Mouse (Mus musculus) heart, adult 2 months (tissue): ENCODE data around the gene Pja2. TPM values are rescaled to one million over a fixed set of nuclear protein-coding genes. Genes with fewer than 3 reads are reported as not detected.
"Not testable (repeated sequence)": the region's sequence is repeated elsewhere in the genome, so short reads cannot be mapped to it uniquely, and the experiment has no call there.

Experiments
- DNase-seq, 2 experiments: peaks; one replicate each; pipeline ENCODE4 v3.0.0; 2021
- H3K27ac ChIP-seq: fragments of 200-600 bp; 2 replicates; pipeline ENCODE4 v1.8.1; 2022
- H3K27me3 ChIP-seq: fragments of 200-500 bp; 2 replicates; pipeline ENCODE4 v1.6.1; 2012; ENCODE audit warnings: mild to moderate bottlenecking, low read length, inconsistent platforms, mixed read lengths; ENCODE audit not compliant: control insufficient read depth, insufficient read depth
- H3K36me3 ChIP-seq: fragments of 200-500 bp; 2 replicates; pipeline ENCODE4 v1.6.1; 2012; ENCODE audit warnings: low read length, inconsistent platforms; ENCODE audit not compliant: control insufficient read depth, insufficient read depth
- H3K4me1 ChIP-seq: fragments of 200-500 bp; 2 replicates; pipeline ENCODE4 v1.6.1; 2011; ENCODE audit warnings: low read length; ENCODE audit not compliant: control insufficient read depth, insufficient read depth
- H3K4me3 ChIP-seq: fragments of 200-600 bp; 2 replicates; pipeline ENCODE4 v1.8.1; 2022
- H3K79me2 ChIP-seq: fragments of 200-500 bp; replicated peaks from 2 replicates; pipeline ENCODE4 v1.6.1; 2012; ENCODE audit warnings: mild to moderate bottlenecking, inconsistent platforms, low read length, moderate library complexity, mixed read lengths; ENCODE audit not compliant: control insufficient read depth, insufficient read depth
- H3K9ac ChIP-seq: fragments of 200-500 bp; 2 replicates; pipeline ENCODE4 v1.6.1; 2012; ENCODE audit warnings: low read depth, mild to moderate bottlenecking, control low read depth, inconsistent platforms, low read length, mixed read lengths
- CTCF ChIP-seq: fragments of 200-600 bp; IDR thresholded peaks from 2 replicates; pipeline ENCODE4 v1.8.1; 2022; ENCODE audit warnings: antibody characterized with exemption, mild to moderate bottlenecking, moderate library complexity
- EP300 ChIP-seq: fragments of 200-500 bp; IDR thresholded peaks from 2 replicates; pipeline ENCODE4 v1.6.1; 2011; ENCODE audit warnings: low read depth, low read length, control low read depth; ENCODE audit not compliant: insufficient read depth
- POLR2A ChIP-seq: fragments of 200-500 bp; IDR thresholded peaks from 2 replicates; pipeline ENCODE4 v1.6.1; 2011; ENCODE audit warnings: mild to moderate bottlenecking, low read depth, low read length, control low read depth; ENCODE audit not compliant: insufficient read depth
- WGBS: fragments of 180-500 bp; shearing (Covaris S2); methylation state at CpG from one replicate; pipeline ENCODE4 v1.1.7; 2018; 5-methylcytosine and 5-hydroxymethylcytosine counted together
- intact Hi-C: fragments of 180-260 bp; cut with DNase I; formaldehyde crosslinking; loops from one replicate; pipeline ENCODE4 v1.15.1; 2025
- microRNA-seq, 2 experiments: library from miRNA; unstranded; fragments of <30 nt; microRNA quantifications; one replicate each; pipeline ENCODE4 v1.2.0; 2021
- polyA plus RNA-seq: library from polyadenylated mRNA; depleted of rRNA; stranded (reverse); fragments of >200 nt; gene quantifications from 2 replicates; pipeline ENCODE4 v1.2.3, GENCODE M21; 2012
- total RNA-seq, 2 experiments: library from RNA; stranded (reverse); gene quantifications; 2 replicates each; pipeline ENCODE4 v1.2.3; 2021

Gene Pja2
- total and polyA plus RNA-seq, 3 experiments: 27.6 to 112 (median 104) TPM

DNA sequence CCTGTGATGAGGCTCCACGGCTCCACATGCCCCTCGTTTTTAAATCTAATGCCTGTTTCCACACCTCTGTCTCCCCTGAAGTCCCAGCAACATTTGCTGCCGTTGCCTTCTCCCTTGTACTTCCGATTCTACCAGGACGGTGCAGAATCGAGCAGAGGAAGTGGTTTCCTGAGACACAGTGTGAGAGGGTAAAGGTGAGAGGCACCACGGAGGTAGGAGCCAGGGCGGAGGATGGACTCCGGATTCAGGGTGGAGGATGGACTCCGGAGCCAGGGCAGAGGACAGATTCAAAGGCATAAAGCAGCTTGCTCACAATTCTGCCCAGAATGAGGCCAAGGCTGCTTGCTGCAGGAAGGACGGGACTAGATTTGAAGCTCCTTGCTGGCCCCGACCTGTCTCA lies 88.8 kb downstream of the Pja2 start:
- TF ChIP-seq EP300 (no peak), POLR2A (no peak), CTCF (no peak)
- intact Hi-C loops: no loop called here

DNA sequence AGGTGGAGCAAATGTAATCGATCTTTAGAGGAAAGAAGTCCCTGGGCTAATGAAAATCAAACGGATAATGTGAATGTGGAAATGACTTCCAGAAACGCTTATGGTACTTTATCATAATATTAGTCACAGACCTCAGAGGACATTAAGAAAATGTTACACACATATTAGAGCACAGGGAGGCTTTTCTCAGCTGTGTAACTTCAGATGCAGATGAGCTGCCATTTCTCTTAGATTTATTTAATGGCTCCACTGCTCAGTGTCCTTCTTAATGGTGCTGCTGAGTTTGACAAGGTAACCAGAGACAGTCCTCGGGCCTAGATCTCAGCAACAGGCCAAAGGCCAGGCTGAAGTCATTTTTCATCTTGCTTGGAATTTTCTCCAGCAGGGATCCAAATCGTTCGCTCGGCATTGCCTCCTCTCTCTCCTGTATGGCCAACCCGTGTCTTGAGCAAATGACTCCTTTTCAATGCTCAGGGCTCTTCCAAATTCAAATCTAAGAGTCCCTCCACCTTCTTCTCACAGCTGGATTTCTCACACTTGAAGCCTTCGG lies 89.3 kb downstream of the Pja2 start:
- Histone ChIP-seq H3K27me3 (no peaks in the 10 kb centered on the region), H3K9ac (no peak overlapping the region), H3K27ac (no peak overlapping the region), H3K4me3 (no peak overlapping the region), H3K79me2 (no peaks in the 10 kb centered on the region), H3K4me1 (no peaks in the 10 kb centered on the region), H3K36me3 (no peaks in the 10 kb centered on the region)
- TF ChIP-seq CTCF (no peak), POLR2A (no peak), EP300 (no peak)
- no peak for DNase-seq
- intact Hi-C loops: no loop called here
- WGBS: 75% methylated on average over 9 of the region's 9 CpGs

More for the DNA sequence above, 88.8 kb downstream of the Pja2 start:
- no peaks in the 10 kb centered on the region for H3K27me3 ChIP-seq
- no peaks in the 10 kb centered on the region for H3K4me1 ChIP-seq
- no peak for DNase-seq
- no peaks in the 10 kb centered on the region for H3K36me3 ChIP-seq
- 57% methylated on average over 12 of the region's 12 CpGs for WGBS
- no peak overlapping the region for H3K9ac ChIP-seq
- no peak overlapping the region for H3K27ac ChIP-seq
- H3K4me3 ChIP-seq: no peak overlapping the region
- no peaks in the 10 kb centered on the region for H3K79me2 ChIP-seq

DNA sequence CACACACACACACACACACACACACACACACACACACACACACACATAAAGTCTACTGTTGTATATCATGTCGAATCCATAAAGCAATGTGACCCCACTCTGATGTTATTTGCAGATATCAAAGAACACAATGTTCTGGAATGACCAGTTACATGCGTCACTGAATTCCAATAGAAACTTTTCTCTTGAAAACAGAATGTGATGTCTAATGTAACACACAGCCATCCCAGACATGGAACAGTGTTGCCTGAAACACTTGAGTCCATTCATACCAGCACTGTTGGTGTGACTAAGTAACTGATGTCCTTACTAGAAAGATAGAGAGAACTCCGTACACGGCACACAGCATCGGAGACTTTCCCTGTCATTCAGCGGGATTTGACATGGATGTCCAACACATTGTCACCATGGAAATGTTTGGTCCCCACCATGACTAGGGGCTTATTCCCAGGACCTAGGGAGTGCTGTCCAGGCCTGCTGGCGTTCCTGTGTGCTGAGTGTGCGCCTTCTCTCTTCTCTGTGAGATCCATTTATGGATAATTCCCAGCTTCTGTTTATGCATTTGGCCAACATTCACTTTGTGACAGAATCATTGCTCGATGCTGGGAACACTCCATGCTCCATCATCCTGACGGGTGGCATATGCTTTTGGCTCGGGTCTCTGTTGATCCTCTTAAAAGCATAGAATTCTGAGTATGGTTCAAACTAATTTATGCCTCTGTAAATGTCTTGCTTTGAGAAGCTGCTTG lies 90.0 kb downstream of the Pja2 start:
- intact Hi-C loops: no loop called here
- WGBS: 83% methylated on average over 11 of the region's 11 CpGs
- no peak for DNase-seq
- Histone ChIP-seq H3K9ac (no peak overlapping the region), H3K27ac (no peak overlapping the region), H3K79me2 (no peaks in the 10 kb centered on the region), H3K36me3 (no peaks in the 10 kb centered on the region), H3K4me1 (no peaks in the 10 kb centered on the region), H3K4me3 (no peak overlapping the region), H3K27me3 (no peaks in the 10 kb centered on the region)
- TF ChIP-seq POLR2A (no peak), EP300 (no peak), CTCF (no peak)

DNA sequence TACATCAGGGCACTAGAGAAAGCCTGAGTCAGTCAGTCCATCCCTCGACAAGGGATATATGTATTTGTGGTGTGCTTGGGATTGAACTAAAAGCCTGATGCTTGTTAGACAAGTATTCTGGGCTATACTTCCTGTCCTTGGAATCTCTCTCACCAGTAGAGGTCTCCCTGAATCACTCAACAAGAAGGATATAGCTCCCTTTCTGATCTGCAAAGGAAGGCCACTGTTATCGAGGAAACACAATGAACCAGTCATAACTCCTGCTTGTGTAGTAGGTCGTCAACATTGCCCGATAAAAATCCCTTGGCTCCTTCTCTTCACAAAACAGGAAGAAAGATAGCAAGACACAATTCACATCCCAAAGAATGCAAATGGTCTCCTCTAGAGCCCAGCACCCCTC lies 99.6 kb downstream of the Pja2 start:
- intact Hi-C loops: loop anchor here (2.0 kb wide), 1 partner anchor 143 kb away; no protein-coding TSS in a partner anchor

DNA sequence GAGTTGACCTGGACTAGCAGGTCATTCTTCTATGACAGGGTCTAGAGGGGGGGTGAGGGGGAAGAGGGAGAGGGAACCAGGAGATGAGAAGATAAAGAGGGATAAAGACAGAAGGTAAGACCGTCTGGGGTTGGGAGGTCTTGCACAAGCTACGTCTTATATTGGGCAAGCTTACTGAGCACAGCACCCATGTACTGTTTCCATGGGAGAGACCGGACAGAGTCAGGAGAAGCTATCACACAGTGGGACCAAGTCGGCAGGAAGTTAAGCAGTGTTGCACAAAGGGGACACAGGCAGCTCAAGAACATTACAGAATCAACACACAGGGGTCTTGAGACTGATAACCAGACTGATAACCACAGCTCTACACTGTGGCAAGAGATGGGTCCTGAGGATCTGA lies 100.1 kb downstream of the Pja2 start:
- H3K27me3 ChIP-seq, H3K27ac ChIP-seq, H3K79me2 ChIP-seq, H3K9ac ChIP-seq, DNase-seq, H3K4me3 ChIP-seq, H3K36me3 ChIP-seq, H3K4me1 ChIP-seq: not testable (repeated sequence)
- intact Hi-C loops: loop anchor here (2.0 kb wide), 1 partner anchor 143 kb away; no protein-coding TSS in a partner anchor
- WGBS: 95% methylated on average over 4 of the region's 4 CpGs

More for the DNA sequence above, 99.6 kb downstream of the Pja2 start:
- 43% methylated on average over 4 of the region's 4 CpGs for WGBS
- Histone ChIP-seq H3K4me3 (no peak overlapping the region), H3K27ac (no peak overlapping the region), H3K4me1 (no peaks in the 10 kb centered on the region), H3K79me2 (no peaks in the 10 kb centered on the region), H3K9ac (no peak overlapping the region), H3K36me3 (no peaks in the 10 kb centered on the region), H3K27me3 (no peaks in the 10 kb centered on the region)
- no peak for DNase-seq
- TF ChIP-seq EP300 (no peak), POLR2A (no peak), CTCF (peak; percentile 56)

DNA sequence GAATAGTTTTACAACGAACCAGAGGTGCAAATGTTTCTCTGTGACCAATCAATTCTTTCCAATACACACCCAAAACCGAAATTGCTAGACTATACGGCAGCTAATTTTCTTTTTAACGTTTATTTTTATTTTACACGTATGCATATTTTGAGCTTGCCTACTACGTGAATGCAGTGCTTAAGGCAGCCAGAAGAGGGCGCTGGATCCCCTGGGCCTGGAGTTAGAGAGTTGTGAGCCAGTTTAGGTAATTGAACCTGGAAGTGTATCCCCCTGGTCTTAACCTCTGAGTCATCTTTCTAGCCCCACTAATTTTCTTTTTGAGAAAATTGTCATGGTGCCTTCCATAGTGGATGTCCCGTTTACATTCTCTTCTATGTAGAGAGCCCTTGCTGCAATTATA lies 100.5 kb downstream of the Pja2 start:
- Histone ChIP-seq H3K9ac (no peak overlapping the region), H3K4me3 (no peak overlapping the region), H3K36me3 (no peaks in the 10 kb centered on the region), H3K27ac (no peak overlapping the region), H3K27me3 (no peaks in the 10 kb centered on the region), H3K79me2 (no peaks in the 10 kb centered on the region), H3K4me1 (no peaks in the 10 kb centered on the region)
- TF ChIP-seq CTCF: peak; percentile 58
- no peak for TF ChIP-seq POLR2A
- no peak for TF ChIP-seq EP300
- 83% methylated on average over 8 of the region's 8 CpGs for WGBS
- no peak for DNase-seq
- intact Hi-C loops: no loop called here

Small RNA genes lying within 50 kb of the gene (microRNA-seq; reads per million reads assigned to microRNA genes)
- gene Gm24194: 0 reads per million in 2 experiments
